Mouse (Mus musculus) G1E (cell line): ENCODE results near the gene Gm29797.

ENCODE experiments used
- CTCF ChIP-seq: IDR thresholded peaks from 2 replicates; pipeline ENCODE4 v1.5.1; 2012; ENCODE audit warnings: low read depth, low read length, inconsistent platforms, mixed read lengths
- TAL1 ChIP-seq: conservative IDR thresholded peaks from 2 replicates; pipeline ENCODE4 v1.6.1; 2012; ENCODE audit warnings: low read depth, low read length, inconsistent platforms, mixed read lengths

GRCm38 (mm10) chr2:181691083-181691482, 34.2 kb downstream of the Gm29797 start:
- TF ChIP-seq CTCF (no peak), TAL1 (no peak)
